Mouse (Mus musculus) left cerebral cortex, adult 9 months (tissue): ENCODE results near the gene Ankle1.

ENCODE experiments used
- DNase-seq, 2 experiments: peaks; one replicate each; pipeline ENCODE4 v3.0.0; 2022; ENCODE audit warnings: low spot score in 2 of 2

Ankle1 gene

GRCm38 (mm10) chr8:71405401-71406098, at the start of gene Ankle1:
Ankle1 (plus strand) TSS chr8:71406010.
- peak; percentile 79 to 95 for DNase-seq

GRCm38 (mm10) chr8:71358026-71358425, 47.8 kb upstream of the Ankle1 start:
- DNase-seq: no peak

GRCm38 (mm10) chr8:71366771-71367528, 38.9 kb upstream of the Ankle1 start, which contains the start of gene Use1:
Use1 (plus strand) TSS chr8:71366848.
- peak; percentile 87 to 95 for DNase-seq

- no peak for DNase-seq
Observed at GRCm38 (mm10) chr8:71367529-71368176, 38.2 kb upstream of the Ankle1 start.

GRCm38 (mm10) chr8:71368366-71368765, 37.4 kb upstream of the Ankle1 start:
- DNase-seq: no peak

GRCm38 (mm10) chr8:71369040-71369718, 36.6 kb upstream of the Ankle1 start:
- no peak for DNase-seq

GRCm38 (mm10) chr8:71370711-71371235, 35.0 kb upstream of the Ankle1 start:
- DNase-seq: no peak

- DNase-seq: peak; percentile 96 to 98
Observed at GRCm38 (mm10) chr8:71371236-71371848, 34.5 kb upstream of the Ankle1 start, which contains the start of gene Ocel1. Ocel1 (plus strand) TSS chr8:71371298.

GRCm38 (mm10) chr8:71372427-71372826, 33.4 kb upstream of the Ankle1 start:
- no peak for DNase-seq

- DNase-seq: no peak
Observed at GRCm38 (mm10) chr8:71373000-71373399, 32.8 kb upstream of the Ankle1 start.

- DNase-seq: no peak
Observed at GRCm38 (mm10) chr8:71374616-71375206, 31.1 kb upstream of the Ankle1 start.

GRCm38 (mm10) chr8:71375581-71376422, 30.0 kb upstream of the Ankle1 start:
- DNase-seq: peak in 1 of 2 experiments; percentile 65

GRCm38 (mm10) chr8:71376423-71377030, 29.3 kb upstream of the Ankle1 start:
- no peak for DNase-seq

GRCm38 (mm10) chr8:71379008-71379407, 26.8 kb upstream of the Ankle1 start:
- no peak for DNase-seq

- no peak for DNase-seq
Observed at GRCm38 (mm10) chr8:71379512-71380075, 26.2 kb upstream of the Ankle1 start.

- no peak for DNase-seq
Observed at GRCm38 (mm10) chr8:71380178-71381171, 25.3 kb upstream of the Ankle1 start.

- DNase-seq: no peak
Observed at GRCm38 (mm10) chr8:71381421-71381970, 24.3 kb upstream of the Ankle1 start, which contains the start of gene Nr2f6. Nr2f6 (minus strand) TSS chr8:71381960.
